Mouse (Mus musculus) ZHBTc4 (cell line): ENCODE data around the gene Gm20388.

Source experiments
- DNase-seq: peaks from one replicate; pipeline ENCODE4 v3.0.0-alpha.2; 2011; ENCODE audit warnings: low read depth, low spot score

The Gm20388 gene

GRCm38 (mm10) chr8:121294234-121295108 is 1383.8 kb downstream of the Gm20388 start:
- no peak for DNase-seq

GRCm38 (mm10) chr8:121296082-121296481 is 1385.4 kb downstream of the Gm20388 start:
- no peak for DNase-seq

- DNase-seq, result no peak
Observed at GRCm38 (mm10) chr8:121296597-121296996, 1386.0 kb downstream of the Gm20388 start.

GRCm38 (mm10) chr8:121297299-121297698 is 1386.7 kb downstream of the Gm20388 start:
- DNase-seq, result no peak

GRCm38 (mm10) chr8:121300066-121300465 is 1389.4 kb downstream of the Gm20388 start:
- no peak for DNase-seq

GRCm38 (mm10) chr8:121300501-121301411 is 1390.1 kb downstream of the Gm20388 start:
- no peak for DNase-seq

GRCm38 (mm10) chr8:121301431-121301830 is 1390.8 kb downstream of the Gm20388 start:
- peak; percentile 16 for DNase-seq

- no peak for DNase-seq
Observed at GRCm38 (mm10) chr8:121301978-121302649, 1391.5 kb downstream of the Gm20388 start.

GRCm38 (mm10) chr8:121307723-121308122 is 1397.1 kb downstream of the Gm20388 start:
- DNase-seq, result no peak

GRCm38 (mm10) chr8:121310976-121311819 is 1400.6 kb downstream of the Gm20388 start:
- DNase-seq, result no peak

- peak; percentile 41 for DNase-seq
Observed at GRCm38 (mm10) chr8:121313458-121313857, 1402.8 kb downstream of the Gm20388 start.

- no peak for DNase-seq
Observed at GRCm38 (mm10) chr8:121314036-121314435, 1403.4 kb downstream of the Gm20388 start.

- DNase-seq, result no peak
Observed at GRCm38 (mm10) chr8:121315569-121315968, 1404.9 kb downstream of the Gm20388 start.

- no peak for DNase-seq
Observed at GRCm38 (mm10) chr8:121316009-121316408, 1405.4 kb downstream of the Gm20388 start.

- peak; percentile 60 for DNase-seq
Observed at GRCm38 (mm10) chr8:121318756-121319155, 1408.1 kb downstream of the Gm20388 start.

GRCm38 (mm10) chr8:121319491-121319890 is 1408.8 kb downstream of the Gm20388 start:
- no peak for DNase-seq

- DNase-seq, result no peak
Observed at GRCm38 (mm10) chr8:121326164-121326910, 1415.7 kb downstream of the Gm20388 start.

- DNase-seq, result no peak
Observed at GRCm38 (mm10) chr8:121332436-121332835, 1421.8 kb downstream of the Gm20388 start.

GRCm38 (mm10) chr8:121334495-121335424 is 1424.1 kb downstream of the Gm20388 start:
- DNase-seq, result peak; percentile 55
